Mouse (Mus musculus): ENCODE measurements at regions not wholly inside any gene's neighbourhood (a gene's known extent, or its start where the extent isn't known, plus 50 kb on each side); places are given as distances from the start of the nearest gene placed in this dataset.

DNA sequence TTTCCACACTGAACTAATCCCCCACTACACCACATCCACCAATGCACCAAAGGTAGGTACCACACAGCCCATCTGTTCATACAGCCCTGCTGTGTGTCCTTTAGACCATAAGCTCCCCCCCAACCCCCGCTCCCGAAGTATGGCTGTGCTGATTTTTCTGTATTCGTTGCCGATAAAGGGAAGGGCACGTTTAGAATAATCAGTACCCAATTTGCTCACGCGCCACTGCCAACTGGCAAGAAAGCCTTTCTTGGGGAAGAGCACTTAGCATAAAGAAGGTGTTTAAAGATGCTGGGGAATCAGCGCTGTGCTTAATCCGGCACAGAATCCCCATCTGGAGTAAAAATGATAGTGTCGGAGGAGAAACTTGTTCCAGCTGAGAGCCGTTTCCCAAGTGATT is 111.4 kb downstream of the Cd83 start:
- H3K36me3 ChIP-seq, result no peaks in the 10 kb centered on the region
- no peak overlapping the region for H3K4me3 ChIP-seq
- no peak overlapping the region for H3K4me2 ChIP-seq
- no peak for ATAC-seq (ENCODE audit: low read depth)
- 67% methylated on average over 11 of the region's 11 CpGs for WGBS
- H3K4me1 ChIP-seq (replicated peaks), result no peaks in the 10 kb centered on the region; the same call in 1 of the 2 replicates
- no peaks in the 10 kb centered on the region for H3K9me3 ChIP-seq
- H3K27me3 ChIP-seq, result no peaks in the 10 kb centered on the region
- no peak overlapping the region for H3K27ac ChIP-seq (replicated peaks)
- H3K9ac ChIP-seq, result no peak overlapping the region

GRCm38 (mm10) chr13:43897046-43897445 is 112.5 kb downstream of the Cd83 start:
- Histone ChIP-seq H3K4me3 (no peak overlapping the region), H3K36me3 (no peaks in the 10 kb centered on the region), H3K27ac (replicated peaks) (no peak overlapping the region), H3K27me3 (no peaks in the 10 kb centered on the region), H3K9ac (no peak overlapping the region), H3K4me2 (no peak overlapping the region), H3K4me1 (replicated peaks) (no peaks in the 10 kb centered on the region; the same call in 1 of the 2 replicates), H3K9me3 (no peaks in the 10 kb centered on the region)
- no peak for ATAC-seq (ENCODE audit: low read depth)
- 87% methylated on average over 8 of the region's 8 CpGs for WGBS

DNA sequence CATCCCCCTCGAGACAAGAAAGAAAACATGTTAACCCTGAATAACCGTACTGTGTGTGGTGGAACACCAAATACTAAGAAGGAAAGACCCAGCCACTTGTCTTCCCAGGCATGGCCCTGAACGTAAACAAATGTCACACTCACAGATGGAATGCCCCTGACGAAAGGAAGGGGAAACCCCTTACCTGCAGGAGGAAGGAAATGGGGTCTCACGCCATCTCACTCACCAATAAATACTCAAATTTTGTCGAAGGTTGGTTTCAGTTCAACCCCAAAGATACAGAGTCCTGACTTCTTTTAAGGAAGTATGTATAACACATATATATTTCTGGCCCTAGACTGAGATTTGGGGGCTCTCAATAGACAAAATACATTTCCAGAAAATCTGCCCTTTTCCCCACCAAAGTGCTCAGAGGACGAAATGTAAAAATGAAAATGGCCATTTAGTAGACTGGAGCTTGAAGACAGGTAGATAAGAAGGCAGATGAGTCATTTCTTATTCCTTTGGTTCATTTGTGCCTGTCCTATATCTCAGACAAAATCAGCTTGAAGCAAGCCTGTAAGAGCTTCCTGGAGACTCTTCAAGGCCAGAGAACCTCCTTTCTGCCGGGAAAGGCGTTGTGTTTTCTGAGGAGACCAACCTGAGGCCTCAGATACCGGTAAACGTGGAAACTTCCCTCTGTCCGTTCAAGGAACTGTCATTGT is 114.1 kb downstream of the Cd83 start:
- no peak for ATAC-seq (ENCODE audit: low read depth)
- Histone ChIP-seq H3K4me2 (no peak overlapping the region), H3K9me3 (no peaks in the 10 kb centered on the region)

GRCm38 (mm10) chr13:43900115-43900514 is 115.5 kb downstream of the Cd83 start:
- H3K4me1 ChIP-seq (replicated peaks), result peaks cover 12% of the 10 kb centered on the region; the same call in 1 of the 2 replicates
- no peak overlapping the region for H3K9ac ChIP-seq
- H3K36me3 ChIP-seq, result no peaks in the 10 kb centered on the region
- no peaks in the 10 kb centered on the region for H3K9me3 ChIP-seq
- H3K4me3 ChIP-seq, result no peak overlapping the region
- WGBS, result 84% methylated on average over 2 of the region's 2 CpGs
- no peaks in the 10 kb centered on the region for H3K27me3 ChIP-seq
- ATAC-seq (ENCODE audit: low read depth), result no peak
- no peak overlapping the region for H3K27ac ChIP-seq (replicated peaks)
- no peak overlapping the region for H3K4me2 ChIP-seq

More for the DNA sequence above, 114.1 kb downstream of the Cd83 start:
- Histone ChIP-seq H3K27me3 (no peaks in the 10 kb centered on the region), H3K4me1 (replicated peaks) (no peaks in the 10 kb centered on the region; the same call in 1 of the 2 replicates), H3K36me3 (no peaks in the 10 kb centered on the region), H3K4me3 (no peak overlapping the region), H3K27ac (replicated peaks) (no peak overlapping the region), H3K9ac (no peak overlapping the region)
- 81% methylated on average over 12 of the region's 12 CpGs for WGBS

DNA sequence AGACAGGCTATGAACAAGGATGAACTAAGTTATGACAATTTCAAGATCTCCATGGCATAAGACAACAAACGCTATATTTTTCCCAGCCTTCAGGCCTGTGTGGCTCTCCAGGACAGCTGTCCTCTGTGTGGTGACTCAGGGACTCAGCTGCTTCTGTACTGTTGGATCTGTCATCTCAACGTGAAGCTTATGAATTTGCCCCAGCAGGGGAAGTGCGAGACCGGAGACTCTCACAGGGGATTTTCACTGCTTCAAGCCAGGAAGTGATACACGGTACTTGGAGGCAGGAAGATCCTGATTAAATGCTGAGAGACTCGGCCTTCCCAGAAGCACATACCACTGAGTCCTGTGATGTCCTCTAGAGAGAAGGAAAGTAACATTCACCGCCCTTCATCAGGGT is 116.2 kb downstream of the Cd83 start:
- WGBS, result 76% methylated on average over 7 of the region's 7 CpGs
- H3K27ac ChIP-seq (replicated peaks), result no peak overlapping the region
- no peaks in the 10 kb centered on the region for H3K36me3 ChIP-seq
- no peak overlapping the region for H3K4me3 ChIP-seq
- no peak overlapping the region for H3K4me2 ChIP-seq
- no peak overlapping the region for H3K9ac ChIP-seq
- H3K4me1 ChIP-seq (replicated peaks), result peaks cover 12% of the 10 kb centered on the region; the same call in 1 of the 2 replicates
- no peaks in the 10 kb centered on the region for H3K9me3 ChIP-seq
- ATAC-seq (ENCODE audit: low read depth), result no peak
- H3K27me3 ChIP-seq, result no peaks in the 10 kb centered on the region

- Histone ChIP-seq H3K4me2 (no peak overlapping the region), H3K36me3 (no peaks in the 10 kb centered on the region), H3K9me3 (no peaks in the 10 kb centered on the region), H3K4me3 (no peak overlapping the region), H3K27me3 (no peaks in the 10 kb centered on the region), H3K4me1 (replicated peaks) (peaks cover 28% of the 10 kb centered on the region), H3K27ac (replicated peaks) (no peak overlapping the region), H3K9ac (no peak overlapping the region)
- no peak for ATAC-seq (ENCODE audit: low read depth)
Measured at GRCm38 (mm10) chr13:43903391-43903790, 118.8 kb downstream of the Cd83 start.

DNA sequence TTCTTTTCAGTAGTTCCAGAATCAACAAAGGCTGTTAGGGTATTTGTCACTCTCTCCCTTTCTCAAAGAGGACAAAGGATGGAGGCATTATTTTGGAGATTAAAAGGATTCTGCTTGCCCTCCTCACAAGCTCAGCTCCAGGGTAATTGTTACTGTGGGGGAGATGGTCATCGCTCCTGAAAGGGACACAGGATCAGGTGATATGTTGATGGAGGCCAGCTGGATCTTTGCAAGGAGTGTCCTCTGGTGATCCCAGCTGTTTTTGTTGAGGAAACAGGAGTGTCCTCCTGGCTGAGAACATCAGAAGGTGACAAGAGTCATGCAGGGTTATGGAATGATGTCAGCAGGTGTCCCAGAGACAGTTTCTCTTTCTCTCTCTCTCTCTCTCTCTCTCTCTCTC is 119.7 kb downstream of the Cd83 start:
- Histone ChIP-seq H3K4me2 (no peak overlapping the region), H3K27ac (replicated peaks) (no peak overlapping the region), H3K4me3 (no peak overlapping the region), H3K27me3 (no peaks in the 10 kb centered on the region), H3K36me3 (no peaks in the 10 kb centered on the region), H3K9me3 (no peaks in the 10 kb centered on the region), H3K4me1 (replicated peaks) (peaks cover 37% of the 10 kb centered on the region), H3K9ac (0 out of 2 replicates have a peak overlapping the region, but pooled peaks have one; percentile 5)
- WGBS, result 14% methylated on average over 1 of the region's 1 CpGs
- no peak for ATAC-seq (ENCODE audit: low read depth)

- Histone ChIP-seq H3K4me2 (no peak overlapping the region), H3K27ac (replicated peaks) (no peak overlapping the region), H3K4me1 (replicated peaks) (peaks cover 40% of the 10 kb centered on the region), H3K9me3 (no peaks in the 10 kb centered on the region), H3K27me3 (no peaks in the 10 kb centered on the region), H3K36me3 (no peaks in the 10 kb centered on the region), H3K4me3 (no peak overlapping the region), H3K9ac (no peak overlapping the region)
- WGBS, result 83% methylated on average over 7 of the region's 7 CpGs
- ATAC-seq (ENCODE audit: low read depth), result no peak
Measured at GRCm38 (mm10) chr13:43906241-43906640, 121.7 kb downstream of the Cd83 start.

GRCm38 (mm10) chr13:43907425-43907824 is 122.8 kb downstream of the Cd83 start:
- no peak overlapping the region for H3K9ac ChIP-seq
- no peak for ATAC-seq (ENCODE audit: low read depth)
- H3K9me3 ChIP-seq, result no peaks in the 10 kb centered on the region
- no peaks in the 10 kb centered on the region for H3K36me3 ChIP-seq
- H3K27me3 ChIP-seq, result no peaks in the 10 kb centered on the region
- H3K4me3 ChIP-seq, result no peak overlapping the region
- H3K4me1 ChIP-seq (replicated peaks), result peaks cover 40% of the 10 kb centered on the region
- no peak overlapping the region for H3K27ac ChIP-seq (replicated peaks)
- no peak overlapping the region for H3K4me2 ChIP-seq
- 54% methylated on average over 8 of the region's 8 CpGs for WGBS

GRCm38 (mm10) chr13:43908041-43908644 is 123.6 kb downstream of the Cd83 start:
- H3K4me3 ChIP-seq, result no peak overlapping the region
- peaks cover 40% of the 10 kb centered on the region for H3K4me1 ChIP-seq (replicated peaks)
- no peak overlapping the region for H3K9ac ChIP-seq
- H3K27me3 ChIP-seq, result no peaks in the 10 kb centered on the region
- H3K27ac ChIP-seq (replicated peaks), result no peak overlapping the region
- no peak for ATAC-seq (ENCODE audit: low read depth)
- no peaks in the 10 kb centered on the region for H3K9me3 ChIP-seq
- 75% methylated on average over 16 of the region's 16 CpGs for WGBS
- H3K4me2 ChIP-seq, result no peak overlapping the region
- no peaks in the 10 kb centered on the region for H3K36me3 ChIP-seq

DNA sequence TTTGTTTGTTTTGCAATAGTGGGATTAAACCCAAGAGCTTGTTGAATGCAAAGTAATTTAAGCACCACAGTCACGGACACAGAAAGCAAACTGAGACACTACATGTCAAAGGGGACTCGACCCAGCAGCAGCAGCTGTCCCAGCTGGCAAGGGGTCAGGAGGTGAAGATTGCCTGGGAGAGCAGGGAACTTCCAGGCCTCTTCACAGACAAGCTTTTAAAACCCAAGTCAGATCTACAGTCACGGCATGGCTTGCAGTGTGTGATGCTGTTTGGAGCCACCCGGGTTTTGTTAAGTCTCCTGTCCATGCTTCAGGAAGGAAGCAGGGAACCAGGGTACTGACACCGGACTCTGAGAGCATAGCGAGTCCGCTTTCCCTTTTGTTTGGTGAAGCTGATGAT is 125.4 kb downstream of the Cd83 start:
- Histone ChIP-seq H3K27ac (replicated peaks) (no peak overlapping the region), H3K27me3 (no peaks in the 10 kb centered on the region), H3K4me2 (no peak overlapping the region), H3K9ac (no peak overlapping the region), H3K36me3 (no peaks in the 10 kb centered on the region), H3K4me1 (replicated peaks) (peaks cover 28% of the 10 kb centered on the region), H3K9me3 (no peaks in the 10 kb centered on the region), H3K4me3 (no peak overlapping the region)
- 50% methylated on average over 7 of the region's 7 CpGs for WGBS
- no peak for ATAC-seq (ENCODE audit: low read depth)

GRCm38 (mm10) chr13:43913476-43913875 is 128.9 kb downstream of the Cd83 start:
- Histone ChIP-seq H3K27ac (replicated peaks) (no peak overlapping the region), H3K9me3 (0 out of 2 replicates have a peak, but pooled peaks cover 7% of the 10 kb centered on the region), H3K4me2 (no peak overlapping the region), H3K4me3 (no peak overlapping the region), H3K4me1 (replicated peaks) (peaks cover 11% of the 10 kb centered on the region; the same call in 1 of the 2 replicates), H3K36me3 (no peaks in the 10 kb centered on the region), H3K9ac (no peak overlapping the region), H3K27me3 (no peaks in the 10 kb centered on the region)
- WGBS, result 32% methylated on average over 7 of the region's 7 CpGs
- ATAC-seq (ENCODE audit: low read depth), result no peak
